Mouse (Mus musculus): Measurements from ENCODE around the gene 4930544D05Rik. TPM values are rescaled to one million over a fixed set of nuclear protein-coding genes. Genes with fewer than 3 reads are reported as not detected.

4930544D05Rik gene
- total RNA-seq, 4 experiments from 2014 or later: not detected

DNA sequence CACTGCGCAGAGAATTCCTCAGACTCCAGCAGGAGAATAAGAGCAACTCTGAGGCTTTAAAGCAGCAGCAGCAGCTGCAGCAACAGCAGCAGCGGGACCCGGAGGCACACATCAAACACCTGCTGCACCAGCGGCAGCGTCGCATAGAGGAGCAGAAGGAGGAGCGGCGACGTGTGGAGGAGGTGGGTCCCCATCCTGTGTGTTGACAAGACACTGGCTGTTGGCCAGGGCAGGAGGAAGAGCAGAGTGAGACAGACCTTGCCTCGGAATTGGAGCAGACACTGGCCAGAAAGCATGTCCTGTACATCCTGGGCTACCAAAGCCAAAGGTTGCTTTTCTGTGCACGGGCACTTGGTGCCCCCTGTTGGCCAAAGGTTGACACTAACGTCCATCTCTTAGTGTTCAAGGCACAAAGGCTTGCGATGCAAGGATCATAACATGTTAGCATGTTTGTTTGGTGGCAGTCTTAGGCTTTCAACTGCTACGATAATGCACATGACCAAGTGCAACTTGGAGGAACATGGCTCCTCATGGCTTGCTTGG lies 10.6 kb upstream of the 4930544D05Rik start:
- DNase-seq: peak; percentile 63

DNA sequence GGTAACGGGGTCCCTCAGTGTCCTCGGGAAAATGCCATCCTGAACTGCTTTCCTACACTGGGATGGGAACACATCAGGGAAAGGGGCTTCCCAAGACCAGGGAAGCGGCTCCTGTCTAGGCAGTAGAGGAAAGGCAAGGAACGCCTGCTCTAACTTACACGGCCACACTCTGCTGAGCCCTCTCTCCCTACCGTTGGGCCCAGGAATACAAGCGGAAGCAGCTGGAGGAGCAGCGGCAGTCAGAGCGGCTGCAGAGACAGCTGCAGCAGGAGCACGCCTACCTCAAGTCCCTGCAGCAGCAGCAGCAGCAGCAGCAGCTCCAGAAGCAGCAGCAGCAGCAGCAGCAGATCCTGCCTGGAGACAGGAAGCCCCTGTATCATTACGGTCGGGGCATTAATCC lies 8.9 kb upstream of the 4930544D05Rik start:
- no peak for DNase-seq

DNA sequence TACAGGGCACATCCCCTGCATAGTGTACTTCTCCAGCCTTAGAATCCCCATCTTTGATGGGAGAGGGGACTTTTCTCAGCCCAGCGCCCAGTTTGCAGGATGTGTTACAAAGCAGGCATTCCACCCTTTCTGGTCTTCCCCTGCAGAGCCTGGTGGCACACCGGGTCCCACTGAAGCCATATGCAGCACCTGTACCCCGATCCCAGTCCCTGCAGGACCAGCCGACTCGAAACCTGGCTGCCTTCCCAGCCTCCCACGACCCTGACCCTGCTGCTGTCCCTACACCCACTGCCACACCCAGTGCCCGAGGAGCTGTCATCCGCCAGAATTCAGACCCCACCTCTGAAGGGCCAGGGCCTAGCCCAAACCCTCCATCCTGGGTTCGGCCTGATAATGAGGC lies 8.0 kb upstream of the 4930544D05Rik start:
- DNase-seq: no peak

DNA sequence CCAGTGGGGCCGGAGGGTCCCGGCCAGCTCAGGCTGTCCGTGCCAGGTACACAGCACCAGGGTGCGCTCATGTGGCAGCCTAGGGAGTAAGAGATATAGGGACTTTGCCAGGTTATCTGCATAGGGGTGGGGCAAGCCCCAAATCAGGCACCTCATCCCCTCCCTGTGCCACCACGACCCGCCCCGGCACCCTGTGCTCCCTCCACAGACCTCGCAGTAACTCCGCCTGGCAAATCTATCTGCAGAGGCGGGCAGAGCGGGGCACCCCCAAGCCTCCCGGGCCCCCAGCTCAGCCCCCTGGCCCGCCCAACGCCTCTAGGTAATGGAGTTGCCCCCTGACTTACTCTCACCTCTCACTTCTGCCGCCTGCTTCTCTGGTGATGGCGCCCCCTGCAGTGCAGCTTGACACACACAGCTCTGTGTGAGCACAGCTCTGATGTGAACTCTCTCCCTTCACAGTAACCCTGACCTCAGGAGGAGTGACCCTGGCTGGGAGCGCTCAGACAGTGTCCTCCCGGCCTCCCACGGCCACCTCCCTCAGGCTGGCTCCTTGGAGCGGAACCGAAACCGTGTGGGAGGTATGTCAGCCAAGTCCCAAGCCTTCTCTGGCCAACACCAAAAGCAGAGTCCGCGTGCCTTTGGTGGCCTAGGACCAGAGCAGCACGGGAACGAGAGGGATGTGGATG lies 7.1 kb upstream of the 4930544D05Rik start:
- no peak for DNase-seq

DNA sequence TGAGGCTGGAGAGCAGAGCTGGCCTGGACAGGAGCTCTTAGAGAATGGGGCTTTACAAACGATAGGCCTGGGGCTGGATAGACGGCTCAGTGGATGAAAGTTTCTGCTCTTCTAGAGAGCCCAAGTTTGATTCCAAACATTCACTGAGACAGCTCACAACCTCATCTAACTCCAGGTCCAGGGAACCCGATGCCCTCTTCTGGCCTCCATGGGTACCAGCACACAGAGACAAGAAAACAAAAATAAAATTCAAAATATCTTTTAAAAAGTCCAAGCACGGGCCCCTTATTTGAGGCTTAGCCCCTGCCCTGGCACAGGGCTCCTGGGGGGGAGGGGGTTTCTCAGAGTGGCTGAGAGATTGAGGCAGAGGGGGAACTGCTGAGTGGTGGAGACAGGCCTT lies 4.9 kb upstream of the 4930544D05Rik start:
- no peak for DNase-seq

GRCm38 (mm10) chr11:70612505-70612904 lies 3.1 kb upstream of the 4930544D05Rik start:
- DNase-seq: no peak

- peak; percentile 53 for DNase-seq
These were observed 574 bp upstream of the 4930544D05Rik start for GRCm38 (mm10) chr11:70615074-70615473.

DNA sequence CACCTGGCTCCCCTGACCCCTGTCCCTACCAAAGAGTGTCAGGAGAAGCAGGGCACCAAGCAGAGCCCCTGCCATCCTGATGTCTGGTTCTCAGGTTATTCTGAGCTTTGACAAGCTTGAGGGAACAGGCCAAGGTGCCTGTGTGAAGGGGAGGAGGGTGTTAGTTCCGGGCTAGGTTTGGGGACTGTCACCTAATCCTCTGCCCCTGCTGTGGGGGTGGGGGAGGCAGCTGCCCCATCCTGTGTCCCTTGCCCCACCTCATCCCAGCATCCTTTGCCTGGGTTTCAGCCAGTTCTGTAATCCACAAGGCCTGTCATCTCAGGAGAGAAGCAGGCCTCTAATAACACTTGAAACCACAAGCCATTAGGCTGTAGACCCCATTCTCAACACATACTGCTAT lies 3.5 kb downstream of the 4930544D05Rik start, which contains the start of gene Chrne:
Gene Chrne, minus strand, starts transcription at position 116 of the 400 bp plus-strand sequence.
- no peak for DNase-seq

GRCm38 (mm10) chr11:70621972-70622814 lies 6.5 kb downstream of the 4930544D05Rik start:
- DNase-seq: no peak

- DNase-seq: no peak
These were observed 7.5 kb downstream of the 4930544D05Rik start for GRCm38 (mm10) chr11:70623053-70623742.

DNA sequence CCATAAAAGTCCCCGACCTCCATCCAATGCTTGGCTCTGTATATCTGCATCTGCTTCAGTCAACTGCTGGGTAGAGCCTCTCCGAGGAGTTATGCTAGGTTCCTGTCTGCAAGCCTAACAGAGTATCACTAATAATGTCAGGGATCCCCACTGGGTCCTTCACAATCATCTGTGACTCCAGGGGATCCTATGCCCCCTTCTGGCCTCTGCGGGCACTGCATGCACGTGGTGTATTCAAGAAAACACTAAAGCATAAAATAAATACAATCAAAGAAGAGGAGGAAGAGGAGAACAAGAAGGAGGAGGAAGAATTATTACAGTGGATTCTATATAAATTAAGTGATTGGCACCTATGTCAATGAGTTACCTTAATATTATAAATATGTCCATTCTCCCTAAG lies 9.8 kb downstream of the 4930544D05Rik start:
- DNase-seq: no peak

DNA sequence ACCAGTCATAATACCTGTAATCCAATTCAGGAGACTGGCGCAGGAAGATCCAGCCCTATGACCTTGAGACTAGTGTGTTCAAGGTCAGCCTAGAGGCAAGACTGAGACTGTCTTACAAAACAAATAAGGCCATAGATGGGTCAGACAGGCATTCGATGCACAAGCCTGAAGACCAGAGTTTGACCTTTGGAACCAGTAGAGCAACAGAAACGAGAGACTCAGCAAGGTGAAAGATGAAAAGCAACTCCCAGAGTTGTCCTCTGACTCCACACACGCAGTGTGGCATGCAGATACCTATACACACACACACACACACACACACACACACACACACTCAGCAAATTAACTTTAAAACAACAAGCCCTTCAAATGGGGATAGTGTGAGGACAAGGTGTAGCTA lies 11.2 kb downstream of the 4930544D05Rik start:
- no peak for DNase-seq

DNA sequence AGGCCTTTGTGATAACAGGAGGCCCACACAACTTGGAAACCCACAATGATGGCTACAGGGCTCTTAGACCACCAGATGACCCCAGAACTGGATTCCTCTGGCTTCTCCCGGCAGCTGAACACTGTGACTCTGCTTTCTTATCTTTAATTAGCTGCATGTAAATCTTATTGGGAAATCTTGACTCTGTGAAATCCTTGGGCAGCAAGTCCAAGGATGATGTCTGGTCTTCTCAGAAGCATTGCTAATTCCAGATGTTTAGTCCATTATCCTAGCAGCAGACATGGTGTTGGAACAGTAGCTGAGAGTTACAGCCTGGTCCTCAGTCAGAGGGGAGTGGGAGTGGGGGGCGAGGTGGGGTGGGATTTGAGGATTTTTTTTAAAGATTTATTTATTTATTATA lies 12.8 kb downstream of the 4930544D05Rik start:
- DNase-seq: no peak

DNA sequence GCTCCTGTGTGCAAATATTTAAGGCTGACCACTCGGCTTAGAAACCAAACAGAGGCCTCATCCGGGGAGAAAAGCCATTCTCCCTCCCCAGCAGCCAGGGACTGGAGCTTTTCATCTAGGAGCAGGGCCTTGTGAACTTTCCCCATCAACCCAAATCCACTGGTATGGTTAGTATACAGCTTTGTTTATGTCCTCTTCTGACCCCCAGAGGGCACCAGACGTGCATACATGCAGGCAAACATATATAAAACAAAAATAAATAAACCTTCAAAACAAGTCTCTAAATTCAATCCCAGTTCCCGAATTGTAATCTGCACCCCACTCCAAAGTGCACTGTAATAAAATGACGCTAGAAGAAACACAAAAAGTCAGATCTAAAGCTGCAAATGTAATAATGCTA lies 13.9 kb downstream of the 4930544D05Rik start:
- DNase-seq: no peak

DNA sequence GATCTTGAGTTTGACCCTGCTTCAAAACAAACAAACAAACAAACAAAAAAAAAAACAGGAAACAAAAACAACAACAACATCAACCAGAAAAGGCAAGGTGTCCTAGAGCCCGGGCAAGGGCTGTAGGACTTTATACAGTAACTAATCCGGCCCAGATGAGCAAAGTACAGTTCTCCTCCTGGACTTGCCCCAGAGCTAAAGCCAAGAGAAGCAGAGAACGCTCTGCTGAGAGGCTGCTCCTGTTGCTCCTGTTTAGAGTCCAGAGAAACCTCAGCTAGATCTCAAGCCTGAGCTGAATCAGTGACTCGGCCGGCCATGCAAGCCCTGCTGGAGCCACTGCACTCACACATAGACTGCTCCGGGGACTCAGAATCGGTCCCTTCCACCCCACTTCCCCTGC lies 14.5 kb downstream of the 4930544D05Rik start:
- no peak for DNase-seq

DNA sequence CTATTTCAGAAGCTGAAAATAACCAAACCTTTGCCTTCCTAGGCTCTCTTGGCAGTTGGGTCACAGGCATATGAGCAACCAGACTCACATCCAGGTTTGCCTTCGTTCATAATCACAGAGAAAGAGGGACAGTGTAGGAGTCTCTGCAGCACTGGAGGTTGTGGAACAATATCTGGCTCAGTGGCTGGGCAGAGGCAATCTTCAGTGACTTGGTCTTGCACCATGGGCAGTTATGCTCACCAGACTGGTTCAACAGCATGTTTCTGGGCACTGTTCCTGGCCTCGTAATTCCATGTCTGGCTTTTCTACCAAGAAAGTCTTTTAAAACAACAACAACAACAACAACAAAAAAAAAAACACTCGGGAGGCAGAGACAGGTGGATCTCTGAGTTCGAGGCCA lies 20.0 kb downstream of the 4930544D05Rik start:
- DNase-seq: no peak

- no peak for DNase-seq
These were observed 22.1 kb downstream of the 4930544D05Rik start for GRCm38 (mm10) chr11:70637764-70638163.

DNA sequence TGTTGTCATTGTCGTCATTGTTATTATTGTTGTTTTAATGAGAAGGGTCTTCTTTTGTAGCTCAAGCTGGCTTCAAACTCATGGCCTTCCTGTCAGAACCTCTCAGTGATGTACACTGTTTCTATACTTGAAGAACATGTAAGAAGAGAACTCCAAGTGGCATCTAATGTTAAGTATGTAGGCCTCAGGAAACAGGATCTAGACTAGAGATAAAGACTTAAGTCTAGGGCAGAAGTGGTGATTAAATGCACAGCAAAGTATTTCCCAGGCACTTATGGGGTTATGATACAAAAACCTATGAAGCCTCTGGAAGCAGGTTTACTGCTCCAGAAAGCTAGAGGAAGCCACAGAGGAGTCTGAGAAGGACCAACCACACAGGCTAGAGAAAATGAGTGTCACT lies 22.6 kb downstream of the 4930544D05Rik start:
- DNase-seq: no peak

- DNase-seq: no peak
These were observed 23.1 kb downstream of the 4930544D05Rik start, which contains the start of gene Gp1ba for GRCm38 (mm10) chr11:70638714-70639278. TSS of gene Gp1ba (plus strand) at chr11:70639122.

DNA sequence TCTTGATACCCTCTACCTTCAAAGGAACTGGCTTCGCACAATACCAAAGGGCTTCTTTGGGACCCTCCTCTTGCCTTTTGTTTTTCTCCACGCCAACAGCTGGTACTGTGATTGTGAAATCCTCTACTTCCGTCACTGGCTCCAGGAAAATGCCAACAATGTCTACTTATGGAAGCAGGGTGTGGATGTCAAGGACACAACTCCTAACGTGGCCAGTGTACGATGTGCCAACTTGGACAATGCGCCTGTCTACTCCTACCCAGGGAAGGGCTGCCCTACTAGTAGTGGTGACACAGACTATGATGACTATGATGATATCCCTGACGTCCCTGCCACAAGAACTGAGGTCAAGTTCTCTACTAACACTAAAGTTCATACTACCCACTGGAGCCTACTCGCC lies 24.3 kb downstream of the 4930544D05Rik start:
- DNase-seq: no peak

DNA sequence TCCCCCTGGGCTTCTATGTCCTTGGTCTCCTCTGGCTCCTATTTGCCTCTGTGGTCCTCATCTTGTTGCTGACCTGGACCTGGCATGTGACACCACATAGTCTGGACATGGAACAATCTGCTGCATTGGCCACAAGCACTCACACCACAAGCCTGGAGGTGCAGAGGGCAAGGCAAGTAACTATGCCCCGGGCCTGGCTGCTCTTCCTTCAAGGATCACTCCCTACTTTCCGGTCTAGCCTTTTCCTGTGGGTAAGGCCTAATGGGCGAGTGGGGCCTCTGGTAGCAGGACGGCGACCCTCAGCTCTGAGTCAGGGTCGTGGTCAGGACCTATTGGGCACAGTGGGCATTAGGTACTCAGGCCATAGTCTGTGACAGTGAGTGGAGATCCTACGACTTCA lies 25.6 kb downstream of the 4930544D05Rik start:
- no peak for DNase-seq

- DNase-seq: no peak
These were observed 27.4 kb downstream of the 4930544D05Rik start for GRCm38 (mm10) chr11:70643051-70643450.
